Mouse (Mus musculus) thymus, postnatal 0 days (tissue): ENCODE results near the gene Fam124a. TPM values are rescaled to one million over a fixed set of nuclear protein-coding genes. Genes with fewer than 3 reads are reported as not detected.
"Not testable (repeated sequence)": the region's sequence is repeated elsewhere in the genome, so short reads cannot be mapped to it uniquely, and the experiment has no call there.

Experiments used
- DNase-seq: peaks from one replicate; pipeline ENCODE4 v3.0.0-alpha.2; 2015; ENCODE audit warnings: low spot score
- polyA plus RNA-seq: library from polyadenylated mRNA; unstranded; fragments of >200 nt; fragmentation: Nextera tagmentation; extraction: Ambion mirVana; gene quantifications from 2 replicates; pipeline ENCODE4 v1.2.1, GENCODE M21; 2015

Fam124a gene
- polyA plus RNA-seq, 1 experiment from 2014 or later: 0.35 TPM

DNA sequence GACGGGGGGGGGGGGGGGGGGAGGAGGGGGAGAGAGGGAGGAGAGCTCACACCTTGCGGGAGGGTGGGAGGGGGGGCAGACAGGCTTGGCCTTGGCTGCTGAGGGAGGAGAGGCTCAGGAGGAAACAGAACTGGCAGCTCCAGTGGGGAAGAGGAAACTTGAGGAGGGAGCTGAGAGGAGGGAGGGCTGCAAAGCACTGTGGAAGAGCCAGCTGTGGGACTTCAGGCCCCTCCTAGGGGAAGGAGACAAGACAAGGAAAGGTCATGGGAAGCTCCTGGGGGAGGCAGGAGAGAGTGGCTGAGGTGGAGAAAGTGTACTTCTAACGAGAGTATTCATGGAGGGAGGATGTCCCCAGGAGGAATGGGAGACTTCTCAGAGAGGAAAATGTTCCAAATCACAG, 17.9 kb downstream of the Fam124a start:
- DNase-seq: no peak

DNA sequence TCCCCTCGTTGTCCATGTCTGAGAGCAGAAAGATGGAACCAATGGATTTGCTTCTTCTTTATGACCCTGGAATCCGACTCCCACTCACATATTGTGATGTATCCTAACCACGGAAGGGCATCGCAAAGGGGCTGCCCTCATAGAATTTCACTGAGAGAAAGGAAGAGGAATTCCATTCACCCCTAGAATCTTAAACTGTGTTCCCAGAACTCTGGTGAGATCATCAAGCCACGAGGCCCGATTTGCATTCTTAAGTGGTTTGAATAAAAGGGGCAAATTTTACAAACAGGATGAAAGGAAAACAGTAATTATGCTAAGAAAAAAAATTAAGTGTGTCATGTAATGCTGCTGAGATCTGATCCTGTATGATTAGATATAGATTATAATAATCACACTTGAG, 19.4 kb downstream of the Fam124a start:
- DNase-seq: no peak

DNA sequence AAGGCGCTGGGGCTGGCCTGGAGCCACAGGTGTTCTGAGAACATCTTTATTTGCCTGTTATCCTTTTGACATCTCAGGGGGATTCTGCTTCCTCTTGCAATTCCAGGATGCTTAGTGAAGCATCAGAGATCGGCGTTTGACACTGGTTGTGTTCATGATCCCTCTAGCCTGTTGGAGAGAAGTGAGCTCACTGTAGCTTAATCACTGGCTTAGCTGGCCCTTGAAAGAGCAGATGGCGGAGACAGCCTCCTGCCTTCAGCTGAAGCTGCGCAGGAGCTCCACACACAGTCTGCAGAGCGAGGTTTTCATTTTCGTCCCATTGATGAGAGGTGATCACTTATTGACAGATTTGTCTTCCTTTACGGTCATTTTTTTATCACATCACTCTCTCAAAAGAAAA, 20.3 kb downstream of the Fam124a start:
- DNase-seq: no peak

DNA sequence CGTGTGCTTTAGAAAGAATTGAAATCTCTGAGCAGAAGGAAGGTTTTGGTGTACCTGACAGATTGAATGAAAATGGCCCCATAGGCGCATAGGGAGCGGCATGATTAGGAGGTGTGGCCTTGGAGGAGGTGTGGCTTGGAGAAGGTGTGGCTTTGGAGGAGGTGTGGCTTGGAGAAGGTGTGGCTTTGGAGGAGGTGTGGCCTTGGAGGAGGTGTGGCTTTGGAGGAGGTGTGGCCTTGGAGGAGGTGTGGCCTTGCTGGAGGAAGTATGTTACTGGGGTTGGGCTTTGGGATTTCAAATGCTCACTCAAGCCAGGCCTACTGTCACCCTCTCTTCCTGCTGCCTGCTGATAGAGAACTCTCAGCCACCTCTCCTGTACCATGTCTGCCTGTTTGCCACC, 25.4 kb downstream of the Fam124a start:
- DNase-seq: no peak

DNA sequence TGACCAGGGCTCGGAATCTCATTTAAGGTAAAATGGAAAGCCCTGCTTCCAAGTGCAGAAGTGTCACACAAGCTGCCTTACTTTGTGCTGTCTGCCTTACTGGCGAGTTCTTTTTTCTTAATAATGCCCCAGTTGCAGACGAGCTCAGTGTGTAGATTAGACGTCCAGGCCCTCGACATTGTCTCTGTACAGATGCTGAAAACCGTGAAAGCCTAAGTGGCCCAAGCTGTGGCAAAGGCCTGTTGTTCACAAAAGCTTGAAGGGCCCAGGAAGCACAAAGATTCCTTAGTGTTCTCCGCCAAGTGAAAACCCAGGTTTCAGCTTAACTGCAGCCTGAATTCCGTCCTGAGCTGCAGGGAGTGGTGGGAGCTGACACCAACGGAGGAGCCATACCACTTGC, 26.2 kb downstream of the Fam124a start:
- DNase-seq: no peak

DNA sequence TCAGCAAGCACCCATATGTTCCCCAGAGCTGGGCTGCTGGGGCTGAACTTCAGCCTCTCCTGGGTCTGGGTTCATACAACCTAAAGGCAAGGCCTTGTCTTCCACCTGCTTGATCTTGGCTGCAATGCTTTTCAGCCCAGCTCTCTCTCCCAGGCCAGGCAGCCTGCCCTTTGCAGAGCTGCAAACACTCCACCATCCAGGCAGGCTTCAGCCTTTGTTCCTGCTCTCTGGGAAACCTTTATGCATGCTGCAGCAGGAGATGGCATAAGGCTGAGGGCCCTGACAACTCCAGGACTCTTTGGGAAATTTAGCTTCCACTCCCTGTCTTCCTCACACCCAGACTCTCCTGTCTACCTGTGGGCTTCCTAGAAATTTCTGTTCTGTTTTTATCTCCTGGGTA, 29.1 kb downstream of the Fam124a start:
- DNase-seq: no peak

DNA sequence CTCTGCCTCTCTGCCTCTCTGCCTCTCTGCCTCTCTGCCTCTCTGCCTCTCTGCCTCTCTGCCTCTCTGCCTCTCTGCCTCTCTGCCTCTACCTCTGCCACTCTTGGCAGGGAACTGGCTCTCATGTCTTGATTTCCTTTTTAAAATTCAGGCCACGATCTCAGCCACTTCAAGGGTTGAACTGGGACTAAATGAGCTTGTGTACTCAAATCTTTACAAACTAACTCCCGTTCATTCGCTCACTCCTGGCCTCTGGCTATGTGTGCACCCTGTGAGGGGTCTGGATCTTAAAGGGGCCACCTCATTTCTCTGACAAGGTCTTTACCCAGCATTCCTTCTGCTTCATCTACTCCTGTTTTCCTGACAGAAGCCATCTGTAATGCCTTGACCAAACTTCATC, 29.8 kb downstream of the Fam124a start:
- no peak for DNase-seq

DNA sequence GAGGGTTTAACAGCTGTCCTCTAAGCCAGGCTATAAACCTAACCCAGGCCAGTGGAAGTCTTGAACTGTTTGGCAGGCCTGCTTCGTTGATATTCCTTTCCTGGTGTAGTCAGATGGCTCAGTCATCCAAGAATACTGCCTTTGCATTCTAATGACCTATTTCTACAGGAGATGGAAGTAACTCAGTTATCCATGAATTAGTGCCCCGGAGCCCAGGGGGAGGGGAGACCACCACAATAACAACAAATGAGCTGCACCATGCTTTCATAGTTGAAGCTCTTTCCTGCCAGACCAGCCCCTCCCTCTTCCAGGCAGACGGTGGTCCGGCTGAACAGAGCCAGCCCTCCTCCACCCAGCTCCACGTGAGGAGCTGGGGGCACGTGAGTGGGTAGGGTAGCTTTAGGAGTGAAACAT, 44.6 kb downstream of the Fam124a start:
- no peak for DNase-seq

DNA sequence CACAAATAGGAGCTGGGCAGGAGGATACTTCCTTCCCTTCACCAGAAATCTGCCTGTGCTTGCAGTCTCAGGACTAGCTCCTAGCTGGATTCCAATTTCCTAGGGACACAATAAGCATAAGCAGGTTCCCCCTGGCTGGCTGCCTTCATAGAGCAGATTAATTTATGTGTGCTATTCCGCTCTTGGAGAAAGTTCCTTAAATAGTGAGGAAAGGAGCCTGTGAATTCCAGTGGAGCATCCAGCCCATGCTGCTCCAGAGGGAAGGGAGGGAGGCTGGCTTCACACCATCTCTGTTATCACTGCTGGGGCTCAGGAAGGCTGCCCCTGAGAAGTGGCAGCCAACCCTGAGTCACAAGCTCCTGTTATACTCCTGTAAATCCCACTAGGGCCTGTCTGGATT, 46.7 kb downstream of the Fam124a start:
- no peak for DNase-seq

DNA sequence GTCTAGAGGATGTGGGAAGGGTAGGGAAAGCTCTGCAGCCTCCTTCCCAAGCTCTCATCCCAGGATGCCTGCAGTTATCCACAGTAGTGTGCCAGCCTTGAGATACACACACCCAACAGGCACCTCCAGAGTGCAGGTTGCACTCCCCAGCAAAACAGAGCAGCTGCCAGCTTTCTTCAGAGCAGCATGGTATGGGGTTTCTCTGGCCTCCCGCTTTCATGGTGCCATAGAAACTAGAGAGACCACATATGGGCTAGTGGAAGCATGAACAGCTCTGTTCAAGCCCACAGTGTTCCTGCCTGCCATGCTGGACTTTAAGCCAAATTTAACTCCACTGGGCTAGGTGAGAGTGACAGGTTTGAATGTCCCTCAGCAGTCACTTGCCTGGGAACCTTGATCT, 47.3 kb downstream of the Fam124a start:
- DNase-seq: no peak

DNA sequence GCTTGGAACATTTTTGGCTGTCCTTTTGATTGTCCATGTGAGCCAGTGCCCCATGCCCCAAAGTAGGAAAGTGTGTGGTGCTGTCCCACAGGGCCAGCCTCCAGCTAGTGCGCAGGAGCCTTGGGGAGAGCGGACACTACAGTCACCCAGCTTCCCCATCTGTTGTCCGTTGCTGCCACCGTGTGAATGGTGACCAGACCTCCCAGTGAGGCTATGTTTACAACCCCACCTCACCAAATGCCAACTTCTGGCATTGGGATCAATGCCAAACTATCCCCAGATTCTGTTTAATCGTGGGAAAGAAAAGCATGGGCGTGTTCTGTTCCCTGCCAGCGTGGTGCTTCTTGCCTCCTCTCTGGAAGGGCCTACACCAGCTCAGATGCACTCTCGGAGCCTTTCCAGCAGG, 52.3 kb downstream of the Fam124a start:
- DNase-seq: no peak

DNA sequence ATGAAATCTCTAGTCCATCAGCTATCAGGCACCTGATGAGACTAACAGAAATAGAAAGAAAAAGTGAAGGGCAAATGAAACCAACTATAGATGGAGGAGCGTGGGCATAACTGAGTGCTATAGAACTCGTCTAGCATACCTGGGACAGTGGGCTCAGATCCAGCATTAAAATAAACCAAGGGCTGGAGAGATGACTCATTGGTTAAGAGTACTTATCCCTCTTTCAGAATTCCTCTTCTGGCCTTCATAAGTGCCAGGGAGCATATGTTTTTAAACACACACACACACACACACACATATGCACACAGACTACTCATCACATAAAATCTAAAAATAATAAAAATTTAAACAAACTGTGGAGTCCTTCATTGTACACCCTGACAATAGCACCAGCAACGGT, 54.4 kb downstream of the Fam124a start:
- no peak for DNase-seq

DNA sequence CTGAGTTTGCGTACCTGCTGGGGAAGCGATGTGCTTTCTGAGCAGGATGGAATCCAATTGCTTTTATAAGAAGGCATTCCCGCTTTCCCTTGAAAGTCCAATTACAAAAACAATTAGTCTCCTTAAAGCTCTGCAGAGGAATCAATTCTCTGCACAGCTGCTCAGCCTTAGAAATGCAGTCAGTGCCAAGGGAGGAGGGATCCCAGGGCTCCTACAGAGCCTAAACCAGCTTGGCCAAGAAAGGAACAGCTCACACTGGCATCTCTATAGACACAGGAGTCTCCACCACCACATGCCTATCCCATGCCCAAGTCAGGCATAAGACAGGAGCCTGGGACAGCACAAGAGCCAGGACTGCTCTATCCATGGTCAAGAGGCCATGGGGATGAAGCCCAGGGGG, 66.9 kb downstream of the Fam124a start:
- no peak for DNase-seq

DNA sequence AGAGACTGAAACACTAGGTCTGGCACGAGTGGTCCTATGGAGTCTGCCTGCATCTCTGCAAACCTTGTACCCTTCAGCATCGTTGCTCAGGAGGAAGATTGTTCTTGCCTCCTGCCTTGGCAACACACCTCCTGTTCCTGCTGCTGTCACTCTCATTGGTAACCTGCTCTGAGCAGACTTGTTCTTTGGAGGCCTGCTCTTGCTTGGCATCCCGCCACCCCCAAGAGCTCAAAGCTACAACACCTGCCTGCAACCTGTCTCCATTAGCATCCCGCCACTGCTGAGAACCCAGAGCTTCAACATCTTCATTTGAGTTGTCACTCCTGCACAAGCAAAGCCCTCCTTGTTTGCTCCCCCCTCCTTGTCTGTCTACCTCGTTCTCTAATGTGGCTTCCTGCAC, 72.4 kb downstream of the Fam124a start:
- no peak for DNase-seq

DNA sequence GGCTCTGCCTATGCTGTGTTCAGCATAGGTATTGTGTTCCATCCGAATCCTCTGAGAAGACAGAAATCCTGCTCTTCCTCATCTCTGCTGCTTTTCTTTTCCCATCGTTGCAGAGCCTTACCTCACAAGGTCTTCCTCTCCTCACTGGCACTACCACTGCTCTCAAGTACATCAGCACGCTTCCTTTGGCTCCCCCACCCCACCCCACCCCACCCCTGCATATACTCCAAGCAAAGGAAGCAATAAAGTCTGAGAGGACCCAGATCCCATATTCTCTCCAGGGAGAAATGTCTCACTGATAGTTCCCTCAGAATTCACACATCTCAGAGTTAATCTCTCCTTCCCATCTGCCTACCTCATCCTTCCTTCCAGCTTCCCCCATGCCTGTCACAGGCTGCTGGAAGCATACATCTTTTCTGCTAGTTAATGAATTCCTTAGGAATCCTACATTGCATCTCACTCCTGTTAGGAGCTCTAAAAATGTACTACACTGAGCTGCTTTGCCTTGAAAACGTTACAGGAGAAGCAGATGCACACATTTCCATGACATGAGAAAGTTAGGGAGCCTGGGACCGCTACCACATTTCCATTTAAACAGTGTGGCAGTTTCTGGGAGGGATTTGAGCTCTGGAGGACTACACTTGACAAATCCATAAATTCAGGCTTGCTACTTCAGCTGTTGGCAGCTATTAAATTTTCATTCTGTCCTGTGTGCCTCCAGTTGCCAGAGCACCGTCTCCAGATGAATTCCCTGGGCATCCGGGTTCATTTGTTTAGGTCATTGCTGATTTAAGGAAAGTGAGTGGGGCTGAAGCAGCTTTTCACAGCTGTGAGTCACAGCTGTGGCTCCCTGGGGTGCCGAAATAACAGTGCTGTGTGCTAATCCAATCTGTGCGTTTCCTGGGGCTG, 82.2 kb downstream of the Fam124a start:
- DNase-seq: no peak

DNA sequence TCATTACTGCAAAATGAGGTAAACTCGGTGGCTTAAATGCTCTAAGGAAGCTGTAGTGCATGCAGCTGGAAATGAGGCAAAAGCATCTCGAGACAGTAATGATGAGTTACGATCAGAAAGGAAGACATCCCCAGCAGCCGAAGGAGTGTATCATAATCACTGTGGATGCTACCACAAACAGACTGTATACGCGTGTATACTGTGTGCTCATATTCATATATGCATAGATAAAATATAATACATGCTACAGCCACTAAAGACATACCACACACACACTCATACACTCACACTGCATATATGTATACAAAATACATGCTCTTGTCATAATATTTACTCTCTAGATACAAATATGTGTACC, 82.8 kb downstream of the Fam124a start:
- no peak for DNase-seq

DNA sequence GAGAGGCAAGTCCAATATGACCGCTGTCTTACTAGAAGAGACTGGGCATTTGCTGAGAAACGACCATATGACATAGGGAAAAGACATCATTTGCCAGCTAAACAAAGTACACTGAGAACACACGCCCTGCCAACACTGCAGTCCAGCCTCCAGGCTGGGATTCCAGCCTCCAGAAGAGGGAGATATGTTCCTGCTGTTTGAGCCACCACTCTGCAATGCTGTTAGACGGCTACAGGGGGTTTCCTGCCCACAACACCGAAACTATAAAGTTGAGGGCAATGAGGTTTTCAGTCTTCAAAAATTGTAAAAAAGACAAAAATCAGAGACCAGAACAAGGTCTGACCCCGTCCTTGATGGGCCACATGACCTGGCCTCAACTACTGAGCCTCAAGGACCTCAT, 83.6 kb downstream of the Fam124a start:
- DNase-seq: no peak

DNA sequence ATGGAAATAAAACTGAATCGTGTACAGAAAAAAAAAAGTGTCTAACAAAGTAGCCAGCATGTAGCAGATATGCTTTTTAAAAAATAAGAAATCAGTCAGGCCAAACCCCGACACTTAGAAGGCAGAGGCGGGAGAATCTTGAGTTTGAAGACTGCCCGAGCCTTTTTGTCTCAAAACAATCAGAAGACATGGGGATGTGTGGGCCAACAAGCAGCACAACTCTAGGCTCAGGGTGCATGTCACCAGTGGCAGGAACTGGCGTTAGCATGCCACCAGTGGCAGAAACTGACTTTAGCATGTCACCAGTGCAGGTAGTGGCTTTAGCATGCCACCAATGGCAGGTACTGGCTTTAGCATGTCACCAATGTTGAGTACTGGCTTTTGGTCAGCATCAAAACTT, 84.0 kb downstream of the Fam124a start:
- no peak for DNase-seq

DNA sequence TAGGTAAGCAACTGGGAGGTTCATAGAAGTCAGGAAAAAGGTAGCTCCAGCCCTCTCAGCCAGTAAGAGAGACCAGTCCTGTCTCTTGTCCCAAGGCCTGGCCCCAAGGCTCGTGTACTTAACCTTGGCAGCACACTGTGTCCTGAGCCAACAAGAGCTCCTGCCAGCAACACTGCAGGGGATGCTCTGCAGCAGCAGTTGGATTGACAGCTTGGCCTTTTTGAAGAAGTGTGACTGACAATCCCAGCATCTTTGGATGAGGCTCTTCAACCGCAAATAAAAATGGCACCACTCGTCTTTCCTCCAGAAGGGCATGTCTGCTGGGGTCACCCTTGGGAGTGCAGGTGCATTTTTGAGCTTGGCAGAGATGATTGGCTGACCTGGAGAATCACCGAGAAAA, 84.9 kb downstream of the Fam124a start:
- no peak for DNase-seq

DNA sequence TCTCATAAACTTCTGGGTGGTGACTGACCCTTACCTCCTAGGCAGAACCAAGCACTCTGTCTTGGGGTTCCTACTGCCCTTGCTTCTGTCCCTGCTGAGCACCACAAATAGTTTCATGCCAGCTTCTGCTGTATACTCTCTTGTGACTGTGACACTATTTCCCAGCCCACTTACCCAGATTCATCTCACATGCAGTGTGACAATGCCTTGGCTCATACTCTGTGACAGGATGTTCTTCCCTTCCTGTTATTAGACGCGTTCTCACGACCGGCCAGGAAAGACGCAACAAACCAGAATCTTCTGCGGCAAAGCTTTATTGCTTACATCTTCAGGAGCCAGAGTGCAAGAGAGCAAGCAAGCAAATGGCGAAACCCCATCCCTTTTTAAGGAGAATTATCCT, 86.8 kb downstream of the Fam124a start:
- not testable (repeated sequence) for DNase-seq

DNA sequence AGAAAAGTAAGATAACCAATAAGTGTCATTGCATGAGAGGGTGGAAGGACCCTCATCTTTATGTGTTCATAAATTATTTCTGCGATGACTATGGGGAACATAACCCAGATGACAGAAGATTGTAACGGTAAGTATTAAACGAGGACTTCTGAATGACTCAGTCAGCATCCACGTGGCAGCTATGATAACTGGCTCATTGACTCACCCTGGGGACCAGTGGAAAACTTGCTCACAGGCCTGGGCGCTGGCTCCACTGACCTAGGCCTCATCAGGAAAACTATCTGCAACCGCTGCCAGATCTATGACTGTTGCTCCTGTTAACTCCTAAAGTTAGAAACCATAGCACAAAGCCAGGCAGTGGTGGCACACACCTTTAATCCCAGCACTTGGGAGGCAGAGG, 92.9 kb downstream of the Fam124a start:
- DNase-seq: no peak

DNA sequence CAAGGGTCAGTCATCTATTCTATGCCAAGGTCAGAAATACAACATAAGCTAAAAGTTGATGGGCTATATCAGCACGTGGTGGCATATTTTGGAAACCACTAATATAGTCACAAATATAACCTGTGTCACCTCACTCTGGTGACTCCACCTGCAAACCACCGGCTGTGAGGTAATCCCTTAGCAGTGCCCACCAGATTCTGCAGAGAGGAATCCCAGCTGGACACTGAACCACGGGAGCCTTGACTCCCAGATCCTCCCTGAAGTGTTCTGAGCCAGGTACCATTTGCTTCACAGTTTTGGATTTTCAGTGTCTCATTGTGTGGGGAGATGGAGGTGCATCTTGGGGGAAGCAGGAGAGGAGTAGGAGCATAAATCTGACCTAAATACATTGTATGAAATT, 94.8 kb downstream of the Fam124a start:
- DNase-seq: no peak

DNA sequence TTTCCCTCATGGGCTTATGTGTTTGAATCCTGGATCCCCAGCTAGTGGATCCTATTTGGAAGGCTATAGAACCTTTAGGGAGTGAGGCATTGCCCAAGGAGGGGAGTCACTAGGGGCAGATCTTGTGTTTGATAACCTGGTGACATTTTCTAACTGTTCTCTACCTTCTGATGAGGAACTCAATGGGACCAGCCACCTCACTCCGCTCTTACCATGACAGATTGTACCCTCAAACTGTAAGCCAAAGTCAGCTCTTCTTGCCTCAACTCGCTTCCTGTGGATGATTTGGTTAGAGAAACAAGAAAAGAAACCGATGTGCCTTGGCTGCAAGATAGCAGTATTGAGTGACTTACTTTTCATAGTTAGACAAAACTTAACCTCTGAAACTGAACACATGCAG, 96.2 kb downstream of the Fam124a start:
- no peak for DNase-seq

DNA sequence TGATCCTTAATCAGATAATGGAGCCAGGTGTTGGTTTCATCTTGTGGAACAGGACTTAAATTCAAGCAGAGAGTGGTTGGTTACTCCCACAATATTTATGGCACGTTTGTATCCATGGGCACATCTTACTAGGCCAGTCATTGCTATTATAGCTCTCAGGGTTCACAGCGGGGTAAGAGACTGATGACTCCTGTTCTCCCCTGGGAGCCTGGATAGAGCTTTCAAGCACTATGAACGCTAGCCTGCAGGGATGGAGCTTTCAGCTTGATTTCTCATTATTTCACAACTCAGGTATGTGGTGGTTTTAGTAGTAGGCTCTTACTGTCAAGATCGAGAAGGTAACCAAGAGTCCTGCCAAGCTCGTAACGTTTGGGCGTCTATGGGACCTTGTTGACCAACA, 100.5 kb downstream of the Fam124a start:
- DNase-seq: no peak
